Mouse (Mus musculus): ENCODE results near the gene Fat2. TPM values are rescaled to one million over a fixed set of nuclear protein-coding genes. Genes with fewer than 3 reads are reported as not detected.

Gene Fat2
- polyA plus RNA-seq, 1 experiment from 2014 or later = 0.61 TPM

- 73% methylated on average over 3 of the region's 3 CpGs for WGBS
- TF ChIP-seq CTCF (IDR thresholded peaks at IDR 0.05; ENCODE audit: low read depth) (no peak), EP300 (optimal IDR thresholded peaks at IDR 0.05) (no peak)
- no peak overlapping the region for H3K27ac ChIP-seq (replicated peaks)
- H3K4me2 ChIP-seq (replicated peaks; ENCODE audit: low read depth) = no peak overlapping the region
- no peaks in the 10 kb centered on the region for H3K9me3 ChIP-seq (ENCODE audit: control insufficient read depth, low read length)
- no peak for ATAC-seq (ENCODE audit: low FRiP score, low TSS enrichment)
- no peaks in the 10 kb centered on the region for H3K36me3 ChIP-seq (ENCODE audit: control insufficient read depth, insufficient read depth, low read length)
- H3K27me3 ChIP-seq (ENCODE audit: control insufficient read depth, insufficient read depth, low read length) = no peaks in the 10 kb centered on the region
- no peak for DNase-seq (ENCODE audit: low spot score)
- no peak overlapping the region for H3K9ac ChIP-seq (ENCODE audit: low read length)
- H3K4me1 ChIP-seq (replicated peaks; ENCODE audit: control insufficient read depth, insufficient read depth) = no peaks in the 10 kb centered on the region
- no peak overlapping the region for H3K4me3 ChIP-seq (ENCODE audit: low read depth, low read length)
Measured at GRCm38 (mm10) chr11:55364662-55365061, 28.3 kb upstream of the Fat2 start.

- no peak for TF ChIP-seq CTCF (IDR thresholded peaks at IDR 0.05; ENCODE audit: low read depth)
- Histone ChIP-seq H3K27me3 (ENCODE audit: control insufficient read depth, insufficient read depth, low read length) (no peaks in the 10 kb centered on the region), H3K4me1 (replicated peaks; ENCODE audit: control insufficient read depth, insufficient read depth) (no peaks in the 10 kb centered on the region), H3K4me3 (ENCODE audit: low read depth, low read length) (no peak overlapping the region), H3K9ac (ENCODE audit: low read length) (no peak overlapping the region), H3K36me3 (ENCODE audit: control insufficient read depth, insufficient read depth, low read length) (no peaks in the 10 kb centered on the region), H3K4me2 (replicated peaks; ENCODE audit: low read depth) (no peak overlapping the region), H3K27ac (replicated peaks) (no peak overlapping the region), H3K9me3 (ENCODE audit: control insufficient read depth, low read length) (no peaks in the 10 kb centered on the region)
- 61% methylated on average over 15 of the region's 15 CpGs for WGBS
- ATAC-seq (ENCODE audit: low FRiP score, low TSS enrichment) (peak; percentile 42), DNase-seq (ENCODE audit: low spot score) (no peak)
Measured at GRCm38 (mm10) chr11:55358094-55358783, 21.9 kb upstream of the Fat2 start.

GRCm38 (mm10) chr11:55356846-55357245 is 20.5 kb upstream of the Fat2 start:
- H3K9me3 ChIP-seq (ENCODE audit: control insufficient read depth, low read length) = no peaks in the 10 kb centered on the region
- 84% methylated on average over 2 of the region's 2 CpGs for WGBS
- H3K4me1 ChIP-seq (replicated peaks; ENCODE audit: control insufficient read depth, insufficient read depth) = no peaks in the 10 kb centered on the region
- no peak overlapping the region for H3K4me3 ChIP-seq (ENCODE audit: low read depth, low read length)
- no peak overlapping the region for H3K4me2 ChIP-seq (replicated peaks; ENCODE audit: low read depth)
- TF ChIP-seq EP300 (optimal IDR thresholded peaks at IDR 0.05) = no peak
- TF ChIP-seq CTCF (IDR thresholded peaks at IDR 0.05; ENCODE audit: low read depth) = no peak
- H3K9ac ChIP-seq (ENCODE audit: low read length) = no peak overlapping the region
- H3K36me3 ChIP-seq (ENCODE audit: control insufficient read depth, insufficient read depth, low read length) = no peaks in the 10 kb centered on the region
- no peak overlapping the region for H3K27ac ChIP-seq (replicated peaks)
- DNase-seq (ENCODE audit: low spot score) = no peak
- H3K27me3 ChIP-seq (ENCODE audit: control insufficient read depth, insufficient read depth, low read length) = no peaks in the 10 kb centered on the region
- ATAC-seq (ENCODE audit: low FRiP score, low TSS enrichment) = no peak

GRCm38 (mm10) chr11:55341961-55342371 is 5.6 kb upstream of the Fat2 start:
- Histone ChIP-seq H3K4me2 (replicated peaks; ENCODE audit: low read depth) (no peak overlapping the region), H3K4me3 (ENCODE audit: low read depth, low read length) (no peak overlapping the region), H3K9ac (ENCODE audit: low read length) (no peak overlapping the region), H3K4me1 (replicated peaks; ENCODE audit: control insufficient read depth, insufficient read depth) (no peaks in the 10 kb centered on the region), H3K9me3 (ENCODE audit: control insufficient read depth, low read length) (no peaks in the 10 kb centered on the region), H3K27ac (replicated peaks) (no peak overlapping the region), H3K27me3 (ENCODE audit: control insufficient read depth, insufficient read depth, low read length) (no peaks in the 10 kb centered on the region), H3K36me3 (ENCODE audit: control insufficient read depth, insufficient read depth, low read length) (no peaks in the 10 kb centered on the region)
- TF ChIP-seq EP300 (optimal IDR thresholded peaks at IDR 0.05) = no peak
- TF ChIP-seq CTCF (IDR thresholded peaks at IDR 0.05; ENCODE audit: low read depth) = no peak
- DNase-seq (ENCODE audit: low spot score) (peak; percentile 35), ATAC-seq (ENCODE audit: low FRiP score, low TSS enrichment) (0 out of 2 replicates have a peak, but pooled peaks have one; percentile 63)
- 50% methylated on average over 11 of the region's 11 CpGs for WGBS

- no peak overlapping the region for H3K4me3 ChIP-seq (ENCODE audit: low read depth, low read length)
- no peak overlapping the region for H3K27ac ChIP-seq (replicated peaks)
- no peaks in the 10 kb centered on the region for H3K9me3 ChIP-seq (ENCODE audit: control insufficient read depth, low read length)
- no peaks in the 10 kb centered on the region for H3K36me3 ChIP-seq (ENCODE audit: control insufficient read depth, insufficient read depth, low read length)
- ATAC-seq (ENCODE audit: low FRiP score, low TSS enrichment) (no peak), DNase-seq (ENCODE audit: low spot score) (no peak)
- TF ChIP-seq CTCF (IDR thresholded peaks at IDR 0.05; ENCODE audit: low read depth) (no peak), EP300 (optimal IDR thresholded peaks at IDR 0.05) (no peak)
- 72% methylated on average over 2 of the region's 2 CpGs for WGBS
- no peaks in the 10 kb centered on the region for H3K4me1 ChIP-seq (replicated peaks; ENCODE audit: control insufficient read depth, insufficient read depth)
- no peaks in the 10 kb centered on the region for H3K27me3 ChIP-seq (ENCODE audit: control insufficient read depth, insufficient read depth, low read length)
- no peak overlapping the region for H3K4me2 ChIP-seq (replicated peaks; ENCODE audit: low read depth)
- no peak overlapping the region for H3K9ac ChIP-seq (ENCODE audit: low read length)
Measured at GRCm38 (mm10) chr11:55340789-55341188, 4.4 kb upstream of the Fat2 start.

- DNase-seq (ENCODE audit: low spot score) = no peak
- Histone ChIP-seq H3K27me3 (ENCODE audit: control insufficient read depth, insufficient read depth, low read length) (no peaks in the 10 kb centered on the region), H3K9me3 (ENCODE audit: control insufficient read depth, low read length) (no peaks in the 10 kb centered on the region), H3K9ac (ENCODE audit: low read length) (no peak overlapping the region), H3K4me2 (replicated peaks; ENCODE audit: low read depth) (no peak overlapping the region), H3K4me3 (ENCODE audit: low read depth, low read length) (no peak overlapping the region), H3K27ac (replicated peaks) (no peak overlapping the region), H3K4me1 (replicated peaks; ENCODE audit: control insufficient read depth, insufficient read depth) (no peaks in the 10 kb centered on the region), H3K36me3 (ENCODE audit: control insufficient read depth, insufficient read depth, low read length) (no peaks in the 10 kb centered on the region)
- ATAC-seq (ENCODE audit: low FRiP score, low TSS enrichment) = no peak
- WGBS = 57% methylated on average over 5 of the region's 5 CpGs
- TF ChIP-seq CTCF (IDR thresholded peaks at IDR 0.05; ENCODE audit: low read depth) = no peak
- no peak for TF ChIP-seq EP300 (optimal IDR thresholded peaks at IDR 0.05)
Measured at GRCm38 (mm10) chr11:55337032-55337769, 837 bp upstream of the Fat2 start.

Data from stomach, postnatal 0 days (tissue).